Mouse (Mus musculus) 3134 (cell line): ENCODE results near the gene Ankrd37.

Source experiments
- DNase-seq: peaks from one replicate; pipeline ENCODE4 v3.0.0-alpha.2; 2011; ENCODE audit warnings: low spot score; ENCODE audit not compliant: insufficient read length; ENCODE audit errors: extremely low read depth

The Ankrd37 gene

GRCm38 (mm10) chr8:45975126-45975836 is 30.2 kb downstream of the Ankrd37 start, which contains the start of the genes 1700029J07Rik and Ufsp2:
1700029J07Rik (minus strand) TSS chr8:45975252.
Ufsp2 (plus strand) TSS chr8:45975528.
- peak; percentile 97 for DNase-seq

GRCm38 (mm10) chr8:45973988-45974505 is 31.5 kb downstream of the Ankrd37 start:
- no peak for DNase-seq

GRCm38 (mm10) chr8:45970894-45971293 is 34.6 kb downstream of the Ankrd37 start:
- DNase-seq = no peak

- no peak for DNase-seq
Measured at GRCm38 (mm10) chr8:45950622-45951021, 54.9 kb downstream of the Ankrd37 start.
